Mouse (Mus musculus) T-helper 2 cell (primary cell): Measurements from ENCODE around the gene Ruvbl2.
"Not testable (repeated sequence)": the region's sequence is repeated elsewhere in the genome, so short reads cannot be mapped to it uniquely, and the experiment has no call there.

Experiments used
- in situ Hi-C: fragments of 300-600 bp; cut with MboI, MseI; formaldehyde crosslinking; loops from one replicate; pipeline ENCODE4 v1.15.1; 2025; ENCODE audit warnings: high pct_unique_total_duplicates

Gene Ruvbl2

DNA sequence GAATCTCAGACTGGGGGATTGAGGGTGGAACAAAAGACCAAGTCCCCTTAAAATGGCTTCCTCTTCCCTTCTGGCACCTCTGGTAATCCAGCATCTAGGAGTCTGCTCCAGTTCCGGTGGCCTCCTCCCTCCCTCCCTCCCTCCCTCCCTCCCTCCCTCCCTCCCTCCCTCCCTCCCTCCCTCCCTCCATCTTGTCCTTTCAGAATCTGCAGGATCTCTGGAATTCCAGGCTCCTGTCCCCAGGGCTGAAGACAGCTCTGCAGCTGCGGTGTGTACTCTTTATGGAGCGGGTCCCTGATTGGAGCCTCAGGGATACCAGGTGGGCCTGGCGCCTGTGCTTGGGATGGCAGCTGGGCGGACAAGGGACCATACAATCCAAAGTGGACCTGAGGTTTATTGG lies 23.4 kb upstream of the Ruvbl2 start:
- in situ Hi-C loops, result no loop called here

GRCm38 (mm10) chr7:45460860-45461314 lies 23.0 kb upstream of the Ruvbl2 start:
- in situ Hi-C loops, result no loop called here

GRCm38 (mm10) chr7:45460377-45460776 lies 22.5 kb upstream of the Ruvbl2 start:
- in situ Hi-C loops, result no loop called here

DNA sequence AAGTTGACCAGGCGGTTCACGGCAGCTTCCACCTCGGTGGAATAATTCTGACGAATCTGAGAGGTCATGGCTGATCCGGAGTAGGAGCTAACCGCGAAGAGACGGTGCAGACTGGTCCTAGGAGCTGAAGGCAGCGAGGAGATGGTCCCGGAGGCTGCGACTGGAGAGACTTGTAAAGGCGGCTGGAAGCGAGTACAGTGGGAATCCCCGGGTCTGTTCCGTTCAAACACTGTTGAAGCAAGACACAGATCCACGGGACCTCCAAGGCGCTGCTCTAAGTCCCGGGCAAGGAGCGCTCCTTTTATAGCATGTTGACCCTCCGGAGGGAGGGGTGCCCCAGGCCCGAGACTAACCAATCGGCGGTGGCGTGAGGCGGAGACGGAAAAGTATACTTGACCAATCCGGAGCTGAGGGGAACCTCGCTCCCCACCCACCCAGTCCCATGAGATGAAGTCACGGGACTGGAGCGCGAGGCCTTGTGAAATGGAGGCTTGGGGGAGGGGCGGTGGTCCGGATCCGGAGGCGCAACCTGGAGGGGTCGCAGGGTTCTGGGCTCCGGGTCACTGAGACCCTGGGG lies 21.8 kb upstream of the Ruvbl2 start, which contains the start of gene Ftl1:
TSS of gene Ftl1 (minus strand) at position 321 of the 577 bp plus-strand sequence.
- in situ Hi-C loops, result not testable (repeated sequence)

GRCm38 (mm10) chr7:45458748-45459563 lies 21.1 kb upstream of the Ruvbl2 start:
- in situ Hi-C loops, result no loop called here

DNA sequence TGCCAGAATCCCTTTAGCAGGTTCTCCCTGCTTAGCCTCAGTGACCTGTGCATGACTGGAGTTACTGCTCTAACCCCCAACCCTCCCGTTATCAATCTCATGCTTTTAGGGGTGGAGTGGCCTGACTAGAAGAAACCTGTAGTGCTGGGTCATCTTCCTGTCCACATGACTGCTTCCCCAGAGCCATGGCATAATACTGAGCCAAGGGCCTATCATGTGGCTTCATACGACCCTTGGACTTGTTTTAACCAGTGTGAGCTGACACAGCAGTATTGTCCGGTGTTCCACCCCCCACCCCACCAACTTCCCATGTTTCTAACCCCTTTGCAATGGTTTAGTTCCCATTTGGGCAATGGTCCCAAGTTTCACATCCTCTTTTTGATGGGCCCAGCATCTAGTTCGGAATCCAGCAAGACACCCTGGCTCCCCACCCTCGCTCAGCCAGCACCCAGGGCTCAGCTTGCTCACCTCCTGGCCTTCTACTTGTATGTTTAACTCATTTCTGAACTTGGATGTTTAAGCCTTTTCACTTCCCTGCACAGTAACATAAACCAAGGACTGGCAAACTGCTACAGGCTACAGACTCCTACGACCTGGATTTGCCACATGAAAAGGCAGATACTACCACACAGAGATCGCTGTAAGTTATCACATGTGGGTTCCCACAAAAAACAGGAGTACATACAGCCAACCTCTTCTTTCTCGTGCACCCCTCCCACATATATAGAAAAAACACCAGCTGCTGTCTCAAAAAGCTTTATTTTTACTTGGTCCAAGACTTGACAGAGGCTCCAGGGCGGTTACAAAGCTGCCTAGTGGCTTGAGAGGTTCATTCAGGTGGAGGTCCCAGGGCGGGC lies 19.5 kb upstream of the Ruvbl2 start:
- in situ Hi-C loops, result no loop called here

DNA sequence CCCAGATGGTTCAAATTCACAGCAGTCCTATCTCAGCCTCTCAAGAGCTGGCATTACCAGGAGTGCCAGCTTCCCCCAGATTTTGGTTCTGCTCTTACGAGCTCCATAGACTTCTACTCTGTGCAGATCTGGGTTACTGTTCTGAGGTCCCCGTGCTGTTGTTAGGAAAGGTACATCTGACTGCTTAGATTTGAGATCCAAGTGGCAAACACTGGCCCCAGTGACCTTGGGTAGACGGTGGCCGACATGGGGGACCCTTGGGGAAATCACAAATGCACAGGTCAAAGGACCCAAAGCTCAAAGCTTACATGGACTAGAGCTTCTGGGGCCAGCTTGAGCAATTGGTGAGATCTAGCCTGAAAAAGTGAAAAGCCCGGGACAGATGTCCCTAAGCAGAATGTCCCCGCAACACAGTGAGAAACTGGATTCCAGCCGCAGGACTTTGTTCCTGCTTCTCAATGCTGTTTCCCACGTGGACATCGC lies 18.9 kb upstream of the Ruvbl2 start:
- in situ Hi-C loops, result no loop called here

DNA sequence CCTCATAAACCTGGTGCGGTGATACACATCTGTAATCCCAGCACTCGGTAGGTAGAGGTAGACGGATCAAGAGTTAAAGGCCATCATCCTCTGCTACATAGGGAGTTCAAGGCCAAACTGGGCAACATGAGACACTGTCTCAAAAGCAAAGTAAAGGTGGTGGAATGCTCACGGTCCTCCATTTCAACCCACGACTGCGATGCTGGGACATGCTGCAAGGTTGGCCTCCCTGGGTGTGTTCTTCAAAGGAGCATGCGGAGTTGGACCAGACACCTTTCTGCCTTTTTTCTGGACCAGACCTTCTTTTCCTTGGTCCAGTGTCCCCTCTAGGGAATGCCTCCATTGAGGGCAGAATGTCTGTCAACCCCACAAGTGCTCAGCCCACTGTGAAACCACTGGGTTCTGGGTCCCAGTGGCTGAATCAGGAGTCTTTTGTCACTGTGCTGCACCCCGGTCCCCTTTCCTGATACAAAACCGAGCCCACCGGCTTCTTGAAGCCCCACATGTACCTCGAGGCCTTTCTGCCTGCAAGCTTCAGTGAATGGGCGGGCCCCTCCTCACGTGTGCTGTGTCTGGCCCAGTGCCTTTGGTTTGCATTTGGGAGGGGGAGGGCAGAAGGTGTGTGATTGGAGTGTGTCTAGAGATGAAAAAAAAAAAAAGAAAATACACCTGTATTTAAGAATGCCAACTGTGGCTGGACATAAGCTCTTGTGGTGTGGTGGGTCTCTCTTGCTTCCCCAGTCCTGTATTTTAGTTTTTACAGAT lies 18.2 kb upstream of the Ruvbl2 start:
- in situ Hi-C loops, result no loop called here

DNA sequence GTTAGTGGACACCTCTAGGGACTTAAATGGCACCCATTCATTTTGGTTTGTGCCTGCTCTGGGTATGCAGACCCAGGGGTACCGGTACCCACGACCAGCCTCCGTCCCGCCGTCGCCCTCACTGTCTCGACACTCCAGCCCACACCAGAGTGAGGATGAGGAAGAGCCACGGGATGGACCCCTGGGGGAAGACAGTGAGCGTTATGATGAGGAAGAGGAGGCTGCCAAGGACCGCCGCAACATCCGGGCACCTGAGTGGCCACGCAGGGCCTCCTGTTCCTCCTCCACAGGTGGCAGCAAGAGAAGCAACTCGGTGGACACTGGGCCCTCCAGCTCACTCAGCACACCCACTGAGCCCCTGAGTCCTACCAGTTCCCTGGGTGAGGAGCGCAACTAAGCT lies 17.1 kb upstream of the Ruvbl2 start:
- in situ Hi-C loops, result no loop called here

- in situ Hi-C loops, result no loop called here
These were observed 13.6 kb upstream of the Ruvbl2 start for GRCm38 (mm10) chr7:45451344-45451982.

GRCm38 (mm10) chr7:45449974-45450373 lies 12.1 kb upstream of the Ruvbl2 start:
- in situ Hi-C loops, result no loop called here

- in situ Hi-C loops, result no loop called here
These were observed 9.6 kb upstream of the Ruvbl2 start for GRCm38 (mm10) chr7:45447325-45447990.

- in situ Hi-C loops, result no loop called here
These were observed 8.7 kb upstream of the Ruvbl2 start for GRCm38 (mm10) chr7:45446589-45446988.

DNA sequence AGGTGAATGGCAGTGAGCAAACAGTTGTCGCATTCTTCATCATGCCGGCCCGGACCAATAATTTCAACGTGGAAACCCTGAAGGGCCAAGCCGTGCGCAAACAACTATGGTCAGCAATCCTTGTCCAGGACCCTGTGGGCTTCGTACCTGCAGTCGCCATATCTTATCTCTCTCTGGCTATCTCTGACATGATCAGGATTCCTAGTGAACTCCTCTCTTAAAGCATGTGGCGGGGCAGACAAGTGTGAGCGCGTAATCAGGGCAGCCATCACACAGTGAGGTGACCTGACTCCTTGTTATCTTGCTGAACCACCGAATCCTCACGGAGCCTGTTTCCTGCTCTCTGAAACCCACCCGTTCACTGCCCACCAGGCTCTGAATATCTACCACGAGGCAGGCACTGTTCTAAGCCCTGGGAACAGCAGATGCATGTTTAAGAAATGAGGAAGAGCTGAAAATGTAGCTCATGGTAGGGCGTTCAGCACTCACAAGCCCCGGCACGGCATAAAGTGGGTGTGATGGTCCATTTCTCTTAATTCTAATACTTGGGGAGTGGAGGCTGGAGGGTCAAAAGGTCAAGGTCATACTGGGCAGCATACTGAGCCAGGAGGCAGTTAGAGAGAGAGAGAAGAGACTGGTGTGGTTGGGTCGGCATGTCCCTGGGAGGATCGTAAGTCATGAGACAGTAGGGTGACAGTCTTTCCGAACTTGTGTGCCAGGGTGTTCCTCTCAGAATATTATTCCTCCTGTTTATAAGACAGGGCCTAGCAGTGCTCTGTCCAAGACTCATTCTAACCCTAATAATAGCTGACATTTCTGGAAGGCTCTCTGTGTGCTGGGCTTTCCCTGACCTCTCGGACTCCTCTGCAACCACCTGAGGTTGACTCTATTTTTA lies 5.9 kb upstream of the Ruvbl2 start:
- in situ Hi-C loops, result no loop called here

DNA sequence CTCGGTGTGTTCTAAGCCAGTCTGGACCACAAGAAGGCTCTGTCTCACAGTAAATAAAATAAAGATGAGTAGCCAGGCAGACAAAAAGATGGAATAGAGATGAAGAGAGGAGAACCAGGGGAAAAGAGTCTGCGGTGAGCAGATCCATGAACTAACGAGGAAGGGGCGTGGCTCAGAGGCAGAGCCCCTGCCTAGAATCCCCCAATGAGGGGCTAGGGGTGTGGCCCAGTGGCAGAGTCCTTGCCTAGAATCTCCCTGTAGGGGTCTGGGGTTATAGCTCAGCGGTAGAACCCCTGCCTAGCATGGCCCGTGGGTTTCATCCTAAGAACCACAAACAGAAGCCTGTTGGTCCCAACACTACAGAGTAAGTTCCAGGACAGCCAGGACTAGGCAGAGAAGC lies 850 bp downstream of the Ruvbl2 start:
- in situ Hi-C loops, result no loop called here

- in situ Hi-C loops, result no loop called here
These were observed 1.5 kb downstream of the Ruvbl2 start for GRCm38 (mm10) chr7:45436444-45436843.

GRCm38 (mm10) chr7:45435038-45435437 lies 2.9 kb downstream of the Ruvbl2 start:
- in situ Hi-C loops, result no loop called here

GRCm38 (mm10) chr7:45434203-45435015 lies 3.5 kb downstream of the Ruvbl2 start, which contains the start of gene Gys1:
TSS of gene Gys1 (plus strand) at chr7:45434844.
- in situ Hi-C loops, result no loop called here
